ENCODE assay signal across 14 mouse cellular contexts in genomic region chr19:56714661-56715170, GRCm38 (mm10).
"Had no signal": no experiment of that assay in that cellular context is flagged by ENCODE, and none has a peak within 500 bp of the region (broad histone marks: within the 10 kb centered on the region; RNA-seq: fewer than 3 reads in every experiment).

No protein-coding gene starts in this region.

- ATAC-seq: midbrain, embryonic 16.5 days had no signal

- H3K4me1 ChIP-seq: liver, embryonic 15.5 days; neural tube, embryonic 13.5 days had no signal

- DNase-seq: kidney, adult 2 months; kidney, postnatal 25 days; layer of hippocampus, adult 9-11 months; layer of hippocampus, postnatal 36 days; lung, embryonic 14.5 days; lung, postnatal 10 days; lung, postnatal 4 days; thymus, postnatal 4 days had no signal

- H3K4me2 ChIP-seq: liver, embryonic 11.5 days; liver, embryonic 15.5 days; lung, embryonic 14.5 days; neural tube, embryonic 13.5 days had no signal

- H3K9me3 ChIP-seq: liver, embryonic 15.5 days; midbrain, embryonic 10.5 days; neural tube, embryonic 13.5 days had no signal

- H3K27ac ChIP-seq: liver, embryonic 15.5 days; midbrain, embryonic 10.5 days; neural tube, embryonic 13.5 days; stomach, postnatal 0 days had no signal

- H3K9ac ChIP-seq: liver, embryonic 15.5 days; lung, embryonic 14.5 days; neural tube, embryonic 13.5 days had no signal

- H3K36me3 ChIP-seq: liver, embryonic 15.5 days; midbrain, embryonic 10.5 days; neural tube, embryonic 13.5 days had no signal

- H3K4me3 ChIP-seq: liver, embryonic 15.5 days; midbrain, embryonic 10.5 days; neural tube, embryonic 13.5 days had no signal
